Mouse (Mus musculus): ENCODE measurements at regions not wholly inside any gene's neighbourhood (a gene's known extent, or its start where the extent isn't known, plus 50 kb on each side); places are given as distances from the start of the nearest gene placed in this dataset.

DNA sequence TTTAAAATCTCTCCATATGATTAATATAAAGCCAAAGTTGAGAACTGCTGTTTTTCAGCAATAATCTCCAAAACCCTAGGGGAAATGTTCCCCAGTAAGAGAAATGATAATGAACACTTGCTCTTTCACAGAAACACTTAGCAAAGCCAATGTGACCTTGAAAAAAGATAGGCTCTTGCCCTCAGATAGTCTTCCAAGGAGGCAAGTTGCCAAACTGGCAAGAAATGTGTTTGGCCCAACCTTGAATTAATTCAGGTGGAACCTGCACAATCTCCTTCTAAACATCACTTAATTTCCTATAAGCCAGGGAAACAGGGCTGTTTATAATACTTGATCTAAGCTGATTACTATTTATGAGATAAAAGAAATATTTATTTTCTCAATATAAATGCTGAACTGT, 244.0 kb upstream of the Gnaz start:
- Histone ChIP-seq H3K4me1 (ENCODE audit: control insufficient read depth, insufficient read depth, low read length) (no peaks in the 10 kb centered on the region), H3K4me3 (ENCODE audit: insufficient read depth, low read length) (no peak overlapping the region), H3K27ac (ENCODE audit: insufficient read depth, low read length) (no peak overlapping the region)
- TF ChIP-seq POLR2A (IDR thresholded peaks at IDR 0.05; ENCODE audit: low read depth, low read length): no peak
- TF ChIP-seq CTCF (IDR thresholded peaks at IDR 0.05; ENCODE audit: borderline replicate concordance, insufficient read depth, low read length): no peak

DNA sequence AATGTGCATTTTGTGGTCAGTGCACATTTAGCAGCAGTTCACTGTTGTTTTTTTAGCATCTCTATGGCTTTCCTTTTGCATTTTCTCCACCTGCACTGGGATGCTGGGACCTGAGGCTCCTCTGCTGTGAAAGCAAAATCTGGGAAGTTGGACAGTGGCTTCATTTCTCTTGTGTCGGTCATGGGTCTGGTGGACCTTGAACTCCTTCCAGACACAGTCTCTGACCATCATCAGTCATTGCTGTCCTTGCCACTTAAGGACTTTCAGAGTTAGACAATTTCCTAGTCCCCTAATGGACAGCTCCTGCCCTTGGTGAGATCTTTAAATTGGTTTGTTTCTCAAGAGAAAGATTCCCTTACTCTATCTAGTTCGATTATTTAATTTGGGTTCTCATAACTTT, 217.5 kb upstream of the Gnaz start:
- TF ChIP-seq CTCF (IDR thresholded peaks at IDR 0.05; ENCODE audit: borderline replicate concordance, insufficient read depth, low read length) (no peak), POLR2A (IDR thresholded peaks at IDR 0.05; ENCODE audit: low read depth, low read length) (no peak)

DNA sequence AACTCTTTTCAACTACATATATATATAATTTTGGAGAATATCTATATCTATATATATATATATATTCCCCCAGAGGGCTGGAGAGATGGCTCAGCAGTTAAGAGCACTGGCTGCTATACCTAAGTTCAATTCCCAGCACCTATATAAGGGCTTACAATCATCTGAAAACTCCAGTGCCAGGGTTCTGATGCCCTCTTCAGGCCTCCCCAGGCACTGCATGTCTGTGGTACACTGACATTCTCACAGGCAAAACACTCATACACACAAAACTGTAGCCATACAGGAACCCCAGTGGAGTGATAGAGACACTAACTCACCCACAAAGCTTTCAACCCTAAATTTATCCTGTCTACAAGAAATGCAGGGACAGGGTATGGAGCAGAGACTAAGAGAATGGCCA, 216.1 kb upstream of the Gnaz start:
- no peak for TF ChIP-seq CTCF (IDR thresholded peaks at IDR 0.05; ENCODE audit: borderline replicate concordance, insufficient read depth, low read length)
- no peak for TF ChIP-seq POLR2A (IDR thresholded peaks at IDR 0.05; ENCODE audit: low read depth, low read length)
- H3K4me3 ChIP-seq (ENCODE audit: insufficient read depth, low read length): no peak overlapping the region
- H3K4me1 ChIP-seq (ENCODE audit: control insufficient read depth, insufficient read depth, low read length): no peaks in the 10 kb centered on the region
- H3K27ac ChIP-seq (ENCODE audit: insufficient read depth, low read length): no peak overlapping the region

More for the DNA sequence above, 217.5 kb upstream of the Gnaz start:
- no peak overlapping the region for H3K4me3 ChIP-seq (ENCODE audit: insufficient read depth, low read length)
- no peak overlapping the region for H3K27ac ChIP-seq (ENCODE audit: insufficient read depth, low read length)
- H3K4me1 ChIP-seq (ENCODE audit: control insufficient read depth, insufficient read depth, low read length): no peaks in the 10 kb centered on the region

DNA sequence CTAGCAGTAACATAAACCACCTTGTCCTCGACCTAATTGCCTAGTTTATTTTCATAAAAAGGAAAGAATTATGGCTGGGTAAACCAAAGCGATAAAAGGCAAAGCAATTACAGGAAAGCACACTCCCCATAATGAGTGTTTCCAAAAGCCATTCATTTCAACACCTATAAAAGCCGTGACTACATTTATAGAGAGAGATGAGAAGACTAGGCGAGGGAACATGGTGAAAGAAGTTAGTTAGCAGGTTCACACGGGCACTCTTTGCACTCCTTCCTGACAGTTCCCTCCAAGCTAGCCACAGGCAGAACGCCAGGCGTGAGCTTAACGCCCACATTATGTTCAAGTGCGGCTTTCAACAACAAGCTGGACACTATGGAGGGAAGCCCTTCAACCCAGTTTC, 206.2 kb upstream of the Gnaz start:
- no peak overlapping the region for H3K4me3 ChIP-seq (ENCODE audit: insufficient read depth, low read length)
- TF ChIP-seq CTCF (IDR thresholded peaks at IDR 0.05; ENCODE audit: borderline replicate concordance, insufficient read depth, low read length) (no peak), POLR2A (IDR thresholded peaks at IDR 0.05; ENCODE audit: low read depth, low read length) (no peak)
- H3K27ac ChIP-seq (ENCODE audit: insufficient read depth, low read length): no peak overlapping the region
- no peaks in the 10 kb centered on the region for H3K4me1 ChIP-seq (ENCODE audit: control insufficient read depth, insufficient read depth, low read length)

DNA sequence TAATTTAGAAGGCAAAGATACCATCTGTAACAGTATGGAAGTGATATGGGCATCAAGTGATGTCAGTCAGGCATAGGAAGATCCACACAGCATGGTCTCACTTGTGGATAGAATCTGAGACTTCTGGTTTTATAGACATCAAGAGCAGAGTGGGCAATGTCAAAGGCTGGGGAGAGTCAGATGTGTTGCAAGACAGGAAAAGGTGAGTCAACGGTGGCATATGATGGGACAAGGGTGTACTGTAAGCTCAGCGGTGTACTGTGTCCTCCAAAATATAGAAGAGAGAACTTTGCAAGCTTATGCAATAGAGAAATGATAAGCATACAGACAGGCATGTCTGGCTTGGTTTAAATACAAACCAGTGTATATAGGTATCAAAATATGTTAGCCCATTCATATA, 177.7 kb upstream of the Gnaz start:
- no peak overlapping the region for H3K4me3 ChIP-seq (ENCODE audit: insufficient read depth, low read length)
- no peaks in the 10 kb centered on the region for H3K4me1 ChIP-seq (ENCODE audit: control insufficient read depth, insufficient read depth, low read length)
- no peak overlapping the region for H3K27ac ChIP-seq (ENCODE audit: insufficient read depth, low read length)
- TF ChIP-seq CTCF (IDR thresholded peaks at IDR 0.05; ENCODE audit: borderline replicate concordance, insufficient read depth, low read length) (no peak), POLR2A (IDR thresholded peaks at IDR 0.05; ENCODE audit: low read depth, low read length) (no peak)

DNA sequence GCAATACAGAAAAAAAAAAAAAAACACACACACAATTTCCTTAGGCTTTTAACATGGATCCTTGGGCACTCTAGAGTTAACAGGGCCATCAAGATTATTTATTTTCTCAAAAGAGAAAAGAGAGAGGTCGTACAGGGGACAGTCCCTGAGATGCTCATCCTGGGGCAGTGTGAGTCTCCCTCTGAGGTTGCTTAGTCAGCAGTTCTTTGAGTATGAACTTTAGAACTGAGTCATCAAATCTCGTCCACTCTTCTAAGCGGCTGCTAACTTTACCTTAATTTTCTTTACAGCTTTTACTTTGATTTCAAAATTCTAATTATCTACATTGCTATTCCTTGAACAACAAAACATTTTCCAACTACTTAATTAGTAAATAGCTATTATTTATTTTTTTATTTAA, 177.0 kb upstream of the Gnaz start:
- Histone ChIP-seq H3K4me1 (ENCODE audit: control insufficient read depth, insufficient read depth, low read length) (no peaks in the 10 kb centered on the region), H3K27ac (ENCODE audit: insufficient read depth, low read length) (no peak overlapping the region), H3K4me3 (ENCODE audit: insufficient read depth, low read length) (no peak overlapping the region)
- TF ChIP-seq POLR2A (IDR thresholded peaks at IDR 0.05; ENCODE audit: low read depth, low read length) (no peak), CTCF (IDR thresholded peaks at IDR 0.05; ENCODE audit: borderline replicate concordance, insufficient read depth, low read length) (no peak)

DNA sequence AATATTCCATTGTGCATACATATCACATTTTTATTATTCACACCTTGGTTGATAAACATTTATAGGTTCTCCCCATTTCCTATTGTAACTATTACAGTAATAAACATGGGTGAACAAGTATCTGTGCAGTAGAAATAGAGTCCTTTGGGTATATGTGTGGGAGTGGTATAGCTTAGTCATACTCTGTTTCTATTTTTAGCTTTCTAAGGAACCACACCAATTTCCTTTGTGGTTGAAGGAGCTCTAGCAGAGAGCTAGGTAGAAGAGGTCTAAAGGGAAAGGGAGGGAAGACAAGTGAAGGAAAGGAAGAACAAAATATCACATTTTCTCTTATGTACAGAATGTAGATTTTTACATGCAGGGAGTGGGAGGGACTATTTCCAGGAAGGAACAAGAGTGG, 143.6 kb upstream of the Gnaz start:
- no peak overlapping the region for H3K27ac ChIP-seq (ENCODE audit: insufficient read depth, low read length)
- no peak overlapping the region for H3K4me3 ChIP-seq (ENCODE audit: insufficient read depth, low read length)
- no peak for TF ChIP-seq CTCF (IDR thresholded peaks at IDR 0.05; ENCODE audit: borderline replicate concordance, insufficient read depth, low read length)
- no peak for TF ChIP-seq POLR2A (IDR thresholded peaks at IDR 0.05; ENCODE audit: low read depth, low read length)
- peaks cover 2% of the 10 kb centered on the region; the same call in 1 of the 2 replicates for H3K4me1 ChIP-seq (ENCODE audit: control insufficient read depth, insufficient read depth, low read length)

DNA sequence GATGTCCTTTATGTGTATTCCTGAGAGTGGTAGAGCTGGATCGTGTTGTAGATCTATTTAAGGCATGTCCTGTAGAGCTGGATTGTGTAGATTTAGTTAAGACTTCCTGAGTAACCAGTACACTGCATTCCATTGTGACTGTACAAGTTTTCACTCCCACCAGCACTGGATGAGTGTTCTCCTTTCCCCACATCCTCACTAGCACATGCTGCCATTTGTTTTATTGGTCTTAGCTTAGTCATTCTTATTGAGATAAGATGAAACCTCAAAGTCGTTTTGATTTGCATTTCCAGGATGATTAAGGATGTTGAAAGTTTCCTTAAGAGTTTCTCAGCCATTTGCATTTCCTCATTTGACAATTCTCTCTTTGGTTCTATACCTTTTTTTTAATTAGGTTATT, 132.6 kb upstream of the Gnaz start:
- peak overlapping the region; percentile 65; the same call in 1 of the 2 replicates for H3K27ac ChIP-seq (ENCODE audit: insufficient read depth, low read length)
- no peak overlapping the region for H3K4me3 ChIP-seq (ENCODE audit: insufficient read depth, low read length)
- H3K4me1 ChIP-seq (ENCODE audit: control insufficient read depth, insufficient read depth, low read length): peaks cover 3% of the 10 kb centered on the region
- TF ChIP-seq POLR2A (IDR thresholded peaks at IDR 0.05; ENCODE audit: low read depth, low read length) (no peak), CTCF (IDR thresholded peaks at IDR 0.05; ENCODE audit: borderline replicate concordance, insufficient read depth, low read length) (no peak)

DNA sequence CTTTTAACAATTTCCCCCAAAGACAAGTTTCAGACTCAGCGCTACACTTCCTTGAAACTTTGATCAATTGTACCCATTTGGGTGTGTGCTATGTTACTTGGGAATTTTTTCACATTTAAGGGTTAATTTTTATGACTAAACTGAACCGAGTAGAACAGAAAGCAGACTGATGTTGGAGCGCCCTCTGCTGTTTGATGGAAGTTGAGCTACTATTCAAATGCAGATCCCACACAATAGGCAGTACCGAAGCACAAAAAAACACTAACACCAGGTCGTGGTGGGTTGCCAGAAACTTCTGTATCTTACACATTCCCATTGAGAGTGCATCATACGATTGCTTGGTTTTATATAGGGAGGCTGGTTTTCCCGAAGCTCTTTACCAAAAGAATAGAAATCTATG, 118.6 kb upstream of the Gnaz start:
- Histone ChIP-seq H3K4me1 (ENCODE audit: control insufficient read depth, insufficient read depth, low read length) (peaks cover 6% of the 10 kb centered on the region), H3K27ac (ENCODE audit: insufficient read depth, low read length) (no peak overlapping the region), H3K4me3 (ENCODE audit: insufficient read depth, low read length) (no peak overlapping the region)
- TF ChIP-seq POLR2A (IDR thresholded peaks at IDR 0.05; ENCODE audit: low read depth, low read length) (no peak), CTCF (IDR thresholded peaks at IDR 0.05; ENCODE audit: borderline replicate concordance, insufficient read depth, low read length) (no peak)

DNA sequence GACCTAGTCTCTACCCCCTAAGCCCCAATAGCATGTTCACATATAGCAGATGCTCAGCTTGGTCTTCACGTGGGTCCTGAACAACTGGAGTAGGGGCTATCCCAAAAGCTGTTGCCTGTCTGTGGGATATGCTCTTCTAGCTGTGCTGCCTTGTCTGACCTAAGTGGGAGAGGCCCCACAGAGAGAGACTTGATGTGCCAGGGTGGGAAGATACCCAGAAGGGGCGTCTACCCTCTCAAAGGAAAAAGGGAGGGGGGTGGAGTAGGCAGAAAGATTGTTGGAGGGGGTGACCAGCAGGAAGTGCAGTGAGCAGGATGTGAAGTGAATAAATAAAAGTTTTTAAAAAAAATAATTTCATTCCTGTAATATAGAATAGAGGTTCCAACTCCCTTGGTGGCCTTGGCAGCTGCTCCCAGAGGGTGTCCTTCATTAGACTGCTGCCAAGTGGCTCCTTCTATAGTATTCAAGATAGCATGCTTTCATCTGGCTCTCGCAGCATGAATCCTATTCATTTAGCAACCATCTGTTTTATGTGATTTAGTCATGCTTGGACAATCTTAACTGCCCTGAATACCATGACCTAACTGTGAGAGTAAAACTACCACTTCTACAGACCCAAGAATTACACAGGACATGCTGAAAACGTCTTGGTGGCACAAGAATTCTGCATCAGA, 111.8 kb upstream of the Gnaz start:
- TF ChIP-seq POLR2A (IDR thresholded peaks at IDR 0.05; ENCODE audit: low read depth, low read length) (no peak), CTCF (IDR thresholded peaks at IDR 0.05; ENCODE audit: borderline replicate concordance, insufficient read depth, low read length) (no peak)
- Histone ChIP-seq H3K4me3 (ENCODE audit: insufficient read depth, low read length) (no peak overlapping the region), H3K4me1 (ENCODE audit: control insufficient read depth, insufficient read depth, low read length) (no peaks in the 10 kb centered on the region), H3K27ac (ENCODE audit: insufficient read depth, low read length) (no peak overlapping the region)
